In genomic region chr4:44070641-44071040, GRCm38 (mm10) we compare ENCODE assay signal across 10 mouse cellular contexts. TPM values are rescaled to one million over a fixed set of nuclear protein-coding genes. Genes with fewer than 3 reads are reported as not detected.
A peak's percentile ranks its signal among the peaks of the same experiment; 100 is the strongest.
DNase-seq lines count a peak whose midpoint lies in the region; ATAC-seq and TF ChIP-seq lines count a peak whose summit lies in the region.
"Had no signal": no experiment of that assay in that cellular context is flagged by ENCODE, and none has a peak within 500 bp of the region (broad histone marks: within the 10 kb centered on the region; RNA-seq: fewer than 3 reads in every experiment).

No protein-coding gene starts in this region.

- peak overlapping the region; percentile 70 for H3K4me2 ChIP-seq in lung, embryonic 14.5 days
- peak overlapping the region; percentile 53 for H3K4me2 ChIP-seq in intestine, embryonic 14.5 days (ENCODE audit: low read length)
- peak overlapping the region; percentile 64 for H3K4me2 ChIP-seq in neural tube, embryonic 13.5 days

- H3K27ac ChIP-seq in gastrocnemius, adult 2 months, result no peak overlapping the region
- no peak overlapping the region for H3K27ac ChIP-seq in lung, embryonic 14.5 days (ENCODE audit: low read depth)
- H3K27ac ChIP-seq in intestine, embryonic 14.5 days (ENCODE audit: low read depth), result no peak overlapping the region
- no peak overlapping the region for H3K27ac ChIP-seq in neural tube, embryonic 13.5 days (replicated peaks)
- H3K27ac ChIP-seq in layer of hippocampus, adult 2 months, result no peak overlapping the region
- H3K27ac ChIP-seq: embryonic facial prominence, embryonic 12.5 days had no signal

- H3K4me3 ChIP-seq in gastrocnemius, adult 2 months, result 0 out of 2 replicates have a peak overlapping the region, but pooled peaks have one; percentile 99
- peak overlapping the region; percentile 87; the same call in 1 of the 2 replicates for H3K4me3 ChIP-seq in lung, embryonic 14.5 days (ENCODE audit: low read depth, low read length)
- peak overlapping the region; percentile 79; the same call in 1 of the 2 replicates for H3K4me3 ChIP-seq in intestine, embryonic 14.5 days (ENCODE audit: low read depth, low read length)
- no peak overlapping the region; the same call in 1 of the 2 replicates for H3K4me3 ChIP-seq in neural tube, embryonic 13.5 days
- no peak overlapping the region; the same call in 1 of the 2 replicates for H3K4me3 ChIP-seq in layer of hippocampus, adult 2 months

- H3K36me3 ChIP-seq in lung, embryonic 14.5 days (ENCODE audit: insufficient read depth), result no peaks in the 10 kb centered on the region
- no peaks in the 10 kb centered on the region for H3K36me3 ChIP-seq in intestine, embryonic 14.5 days (ENCODE audit: control insufficient read depth, insufficient read depth, low read length)
- H3K36me3 ChIP-seq in neural tube, embryonic 13.5 days, result no peaks in the 10 kb centered on the region
- H3K36me3 ChIP-seq: embryonic facial prominence, embryonic 12.5 days had no signal

- no peak for DNase-seq in gastrocnemius, adult 2 months
- DNase-seq in gastrocnemius, postnatal 4 days (ENCODE audit: low spot score in 2 of 2), result no peak
- no peak for DNase-seq in lung, embryonic 14.5 days
- no peak for DNase-seq in lung, postnatal 36 days
- DNase-seq in intestine, embryonic 14.5 days (ENCODE audit: low spot score), result no peak
- DNase-seq in left cerebral cortex, adult 9 months (ENCODE audit: low spot score in 2 of 2), result no peak
- no peak for DNase-seq in layer of hippocampus, adult 2 months (ENCODE audit: low spot score in 2 of 2)
- DNase-seq: lung, postnatal 4 days had no signal

- 76% methylated on average over 4 of the region's 4 CpGs for WGBS in lung, embryonic 14.5 days
- 73% methylated on average over 4 of the region's 4 CpGs for WGBS in intestine, embryonic 14.5 days
- 72% methylated on average over 4 of the region's 4 CpGs for WGBS in neural tube, embryonic 13.5 days

- peaks cover 13% of the 10 kb centered on the region; the same call in 1 of the 2 replicates for H3K4me1 ChIP-seq in lung, embryonic 14.5 days (ENCODE audit: insufficient read depth)
- H3K4me1 ChIP-seq in intestine, embryonic 14.5 days (replicated peaks; ENCODE audit: control insufficient read depth, insufficient read depth, low read length), result peaks cover 14% of the 10 kb centered on the region
- H3K4me1 ChIP-seq in neural tube, embryonic 13.5 days (replicated peaks), result peaks cover 29% of the 10 kb centered on the region

- no peak for ATAC-seq in lung, embryonic 14.5 days (ENCODE audit: insufficient read depth)
- ATAC-seq in intestine, embryonic 14.5 days (replicated peaks; ENCODE audit: low FRiP score, low TSS enrichment, low read depth), result no peak
- no peak for ATAC-seq in neural tube, embryonic 13.5 days (ENCODE audit: low read depth)

- intact Hi-C loops in gastrocnemius, adult 2 months (cut with DNase I), result loop anchor here (5.0 kb wide), 1 partner anchor 97 kb away; no protein-coding TSS in a partner anchor

- H3K9me3 ChIP-seq in lung, embryonic 14.5 days (ENCODE audit: low read depth, low read length), result no peaks in the 10 kb centered on the region
- no peaks in the 10 kb centered on the region for H3K9me3 ChIP-seq in intestine, embryonic 14.5 days (ENCODE audit: control insufficient read depth, low read length)
- no peaks in the 10 kb centered on the region for H3K9me3 ChIP-seq in neural tube, embryonic 13.5 days
- H3K9me3 ChIP-seq: embryonic facial prominence, embryonic 12.5 days had no signal

- TF ChIP-seq CTCF in gastrocnemius, adult 2 months (IDR thresholded peaks at IDR 0.05), result no peak
- no peak for TF ChIP-seq CTCF in lung, embryonic 14.5 days (IDR thresholded peaks at IDR 0.05; ENCODE audit: low read depth)
- no peak for TF ChIP-seq CTCF in layer of hippocampus, adult 2 months (conservative IDR thresholded peaks at IDR 0.05)

- H3K27me3 ChIP-seq in lung, embryonic 14.5 days (ENCODE audit: insufficient read depth, low read length), result no peaks in the 10 kb centered on the region
- no peaks in the 10 kb centered on the region for H3K27me3 ChIP-seq in intestine, embryonic 14.5 days (replicated peaks; ENCODE audit: control insufficient read depth, insufficient read depth, low read length)
- no peaks in the 10 kb centered on the region for H3K27me3 ChIP-seq in neural tube, embryonic 13.5 days
- H3K27me3 ChIP-seq: embryonic facial prominence, embryonic 12.5 days had no signal

- no peak overlapping the region for H3K9ac ChIP-seq in lung, embryonic 14.5 days
- 0 out of 2 replicates have a peak overlapping the region, but pooled peaks have one; percentile 13 for H3K9ac ChIP-seq in intestine, embryonic 14.5 days (ENCODE audit: low read length)
- H3K9ac ChIP-seq in neural tube, embryonic 13.5 days, result peak overlapping the region; percentile 83

RNA-seq across cellular contexts. Expression of gene Gne, which starts 13.3 kb away (rescaled TPM):
- total RNA-seq in gastrocnemius, adult 2 months (2021), result 10 to 100 TPM; 11.6 to 12.5 TPM
- total RNA-seq in gastrocnemius, postnatal 4 days (2021), result 10 to 100 TPM; 23.6 to 31.2 TPM
- polyA plus RNA-seq in lung, embryonic 14.5 days (2014; fragmentation: Nextera tagmentation; extraction: Ambion mirVana), result 37.3 and 38.5 TPM in 2 replicates
- 41.5 and 42.3 TPM in 2 replicates for polyA plus RNA-seq in intestine, embryonic 14.5 days (2014; fragmentation: Nextera tagmentation; extraction: Ambion mirVana)
- 23.3 and 25.4 TPM in 2 replicates for polyA plus RNA-seq in neural tube, embryonic 13.5 days (2015; fragmentation: Nextera tagmentation; extraction: Ambion mirVana)
- total RNA-seq in layer of hippocampus, adult 2 months (2021), result 10 to 100 TPM; 47.4 to 53.1 TPM

Comparison
In these comparisons a context has a peak if more than half of its experiments do, and no peak if none do; other contexts are left out.
1. H3K4me3 ChIP-seq: peak in gastrocnemius, adult 2 months (single experiment), lung, embryonic 14.5 days (single experiment) and intestine, embryonic 14.5 days (single experiment); none in neural tube, embryonic 13.5 days (single experiment) and layer of hippocampus, adult 2 months (single experiment).
2. Peak in every context shown above with its lines, with median percentiles within 50 percentile points of each other: H3K4me2 ChIP-seq.